Mouse (Mus musculus) cerebellum, postnatal 14 days (tissue): Measurements from ENCODE around the gene Rgl1.
A peak's percentile ranks its signal among the peaks of the same experiment; 100 is the strongest.

Experiments
- DNase-seq, 2 experiments: peaks; one replicate each; pipeline ENCODE4 v3.0.0; 2021; ENCODE audit warnings: mixed read lengths in 2 of 2

Rgl1 gene

GRCm38 (mm10) chr1:152581127-152581905 lies 184.8 kb downstream of the Rgl1 start:
- DNase-seq: no peak

GRCm38 (mm10) chr1:152578944-152579343 lies 187.2 kb downstream of the Rgl1 start:
- DNase-seq: no peak

GRCm38 (mm10) chr1:152578108-152578721 lies 187.9 kb downstream of the Rgl1 start:
- peak; percentile 34 to 49 for DNase-seq

- peak; percentile 25 to 26 for DNase-seq
These were observed 189.5 kb downstream of the Rgl1 start for GRCm38 (mm10) chr1:152576614-152577144.

GRCm38 (mm10) chr1:152575096-152575495 lies 191.1 kb downstream of the Rgl1 start:
- DNase-seq: no peak

GRCm38 (mm10) chr1:152573470-152574059 lies 192.6 kb downstream of the Rgl1 start:
- DNase-seq: no peak

GRCm38 (mm10) chr1:152572755-152573469 lies 193.2 kb downstream of the Rgl1 start:
- DNase-seq: no peak

GRCm38 (mm10) chr1:152571340-152571739 lies 194.8 kb downstream of the Rgl1 start:
- DNase-seq: no peak

- DNase-seq: no peak
These were observed 195.5 kb downstream of the Rgl1 start for GRCm38 (mm10) chr1:152570681-152571080.

- no peak for DNase-seq
These were observed 202.9 kb downstream of the Rgl1 start for GRCm38 (mm10) chr1:152563282-152563681.

GRCm38 (mm10) chr1:152562877-152563276 lies 203.3 kb downstream of the Rgl1 start:
- no peak for DNase-seq

GRCm38 (mm10) chr1:152560477-152560876 lies 205.7 kb downstream of the Rgl1 start:
- peak; percentile 64 to 66 for DNase-seq

- DNase-seq: peak; percentile 12 to 32
These were observed 209.4 kb downstream of the Rgl1 start for GRCm38 (mm10) chr1:152556576-152557281.

GRCm38 (mm10) chr1:152555944-152556573 lies 210.1 kb downstream of the Rgl1 start:
- peak; percentile 13 to 26 for DNase-seq

- no peak for DNase-seq
These were observed 212.1 kb downstream of the Rgl1 start for GRCm38 (mm10) chr1:152553912-152554547.

GRCm38 (mm10) chr1:152550973-152551372 lies 215.2 kb downstream of the Rgl1 start:
- no peak for DNase-seq

- no peak for DNase-seq
These were observed 215.6 kb downstream of the Rgl1 start for GRCm38 (mm10) chr1:152550544-152550943.

- DNase-seq: no peak
These were observed 217.0 kb downstream of the Rgl1 start for GRCm38 (mm10) chr1:152549061-152549738.

- DNase-seq: no peak
These were observed 222.5 kb downstream of the Rgl1 start for GRCm38 (mm10) chr1:152543449-152544159.
